Mouse (Mus musculus) ES-Bruce4 (cell line): ENCODE results near the gene Scd3.

Source experiments
- CTCF ChIP-seq: IDR thresholded peaks from one replicate; pipeline ENCODE4 v1.8.1; 2011; ENCODE audit warnings: low read depth, low read length
- EP300 ChIP-seq: IDR thresholded peaks from 2 replicates; pipeline ENCODE4 v1.6.1; 2011; ENCODE audit warnings: low read depth, low read length; ENCODE audit not compliant: insufficient read depth

DNA sequence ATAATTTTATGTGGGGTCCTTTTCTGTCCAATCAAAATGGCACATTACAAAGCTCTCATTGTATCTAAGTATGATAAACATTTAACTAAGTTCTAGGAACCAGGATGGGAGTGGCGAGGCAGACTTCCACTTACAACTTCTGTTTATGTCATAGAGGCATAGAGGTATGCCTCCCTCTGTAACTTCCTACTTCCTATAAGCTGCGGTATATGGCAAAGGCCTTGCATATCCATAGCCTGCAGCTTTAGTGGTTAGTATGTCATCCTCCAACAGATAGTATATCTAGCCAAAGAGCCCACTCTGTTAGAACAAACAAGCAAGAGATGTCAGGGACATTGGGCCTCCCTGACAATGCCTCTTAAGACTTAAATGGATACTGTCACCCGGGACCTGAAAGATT is 26.3 kb upstream of the Scd3 start:
- TF ChIP-seq EP300 (no peak), CTCF (no peak)
